Mouse (Mus musculus): ENCODE measurements around the gene Acer1. TPM values are rescaled to one million over a fixed set of nuclear protein-coding genes. Genes with fewer than 3 reads are reported as not detected.

The Acer1 gene
- total RNA-seq (2021), result under 1 TPM in 1 of 2 experiments, not detected in 1; 0.23 TPM
- polyA plus RNA-seq (2012; rRNA removed), result 0.42 and 0.51 TPM in 2 replicates
- long read RNA-seq, result 0 reads

DNA sequence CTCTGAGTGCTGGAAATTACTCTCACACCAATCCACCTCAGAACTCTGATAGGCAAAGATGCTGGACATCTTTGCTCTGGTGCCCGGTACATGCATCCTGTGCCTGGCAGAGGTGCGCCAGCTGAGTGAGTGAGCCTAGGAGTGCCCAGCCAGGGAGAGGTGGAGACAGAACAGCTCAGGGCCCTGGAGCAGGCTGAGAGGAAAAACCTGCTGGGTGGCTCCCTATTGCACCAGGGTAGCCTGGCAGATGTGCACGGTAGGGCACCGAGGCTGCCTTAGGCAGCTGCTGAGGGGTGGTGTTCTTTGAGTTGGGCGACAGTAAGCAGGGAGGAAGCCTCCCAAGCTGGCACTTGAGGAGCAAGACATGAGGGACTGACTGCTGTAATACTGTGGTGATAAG lies at the start of gene Acer1:
Acer1 (minus strand) TSS at position 114 of the 400 bp plus-strand sequence.
- no peak for DNase-seq

GRCm38 (mm10) chr17:57030931-57031660 lies 49.2 kb upstream of the Acer1 start, which contains the start of gene Khsrp:
Khsrp (minus strand) TSS chr17:57031522.
- DNase-seq, result peak; percentile 54

- peak; percentile 58 for DNase-seq
These were observed 47.8 kb upstream of the Acer1 start for GRCm38 (mm10) chr17:57029691-57030090.

DNA sequence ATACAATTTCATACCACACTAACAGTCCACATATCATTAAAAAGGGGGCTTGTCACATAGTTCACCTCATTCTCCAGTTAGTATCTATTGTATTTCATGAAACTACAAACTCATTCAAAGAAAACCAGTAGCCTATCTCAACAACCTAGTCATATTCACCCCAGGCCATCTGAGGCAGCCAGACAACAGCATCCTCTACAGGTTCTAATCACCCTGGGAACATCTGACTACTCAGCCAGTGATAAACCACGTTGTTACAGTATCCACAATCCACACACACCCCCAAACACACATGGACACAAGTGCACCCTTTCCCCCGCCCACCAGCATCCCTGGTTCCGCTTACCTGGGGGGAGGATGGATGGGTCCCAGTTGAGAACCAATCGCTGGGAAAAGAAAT lies 45.5 kb upstream of the Acer1 start:
- no peak for DNase-seq

DNA sequence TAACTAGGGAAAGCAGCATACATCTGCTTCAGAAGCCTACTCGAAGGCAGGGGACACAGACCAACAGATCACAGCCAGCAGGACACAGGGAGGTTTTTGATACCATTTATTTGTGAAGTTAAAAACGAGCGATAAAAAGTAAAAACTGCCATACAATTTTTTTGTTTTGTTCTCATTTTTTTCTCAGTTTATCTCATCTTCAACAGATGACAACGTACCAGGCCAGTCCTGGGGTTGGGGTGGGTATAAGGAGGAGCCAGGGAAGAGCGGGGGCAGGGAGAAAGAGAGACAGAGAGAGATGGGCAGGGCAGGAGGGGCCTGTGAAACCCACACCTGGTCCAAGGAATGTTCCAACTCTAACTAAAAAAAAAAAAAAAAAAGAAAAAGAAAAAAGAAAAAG lies 39.0 kb upstream of the Acer1 start:
- no peak for DNase-seq

DNA sequence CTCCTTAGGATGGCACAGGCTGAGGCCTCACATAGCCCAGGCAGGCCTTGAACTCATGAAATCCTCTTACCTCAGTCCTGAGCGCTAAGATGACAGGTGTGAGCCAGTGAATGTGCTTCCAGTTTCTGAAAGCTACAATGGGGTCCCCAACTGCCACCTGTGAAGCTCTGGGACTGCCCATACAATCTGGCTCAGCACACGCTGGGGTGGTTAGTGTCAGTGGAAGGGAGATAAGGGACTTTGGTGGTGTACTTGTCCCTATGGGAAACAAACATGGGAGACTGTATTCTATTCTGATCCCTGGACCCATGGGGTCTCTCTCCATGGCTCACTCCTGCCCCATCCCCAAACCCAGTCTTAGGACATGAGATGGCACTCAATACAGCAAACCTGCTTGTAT lies 37.8 kb upstream of the Acer1 start:
- DNase-seq, result no peak

GRCm38 (mm10) chr17:57012245-57012795 lies 30.4 kb upstream of the Acer1 start:
- DNase-seq, result no peak

DNA sequence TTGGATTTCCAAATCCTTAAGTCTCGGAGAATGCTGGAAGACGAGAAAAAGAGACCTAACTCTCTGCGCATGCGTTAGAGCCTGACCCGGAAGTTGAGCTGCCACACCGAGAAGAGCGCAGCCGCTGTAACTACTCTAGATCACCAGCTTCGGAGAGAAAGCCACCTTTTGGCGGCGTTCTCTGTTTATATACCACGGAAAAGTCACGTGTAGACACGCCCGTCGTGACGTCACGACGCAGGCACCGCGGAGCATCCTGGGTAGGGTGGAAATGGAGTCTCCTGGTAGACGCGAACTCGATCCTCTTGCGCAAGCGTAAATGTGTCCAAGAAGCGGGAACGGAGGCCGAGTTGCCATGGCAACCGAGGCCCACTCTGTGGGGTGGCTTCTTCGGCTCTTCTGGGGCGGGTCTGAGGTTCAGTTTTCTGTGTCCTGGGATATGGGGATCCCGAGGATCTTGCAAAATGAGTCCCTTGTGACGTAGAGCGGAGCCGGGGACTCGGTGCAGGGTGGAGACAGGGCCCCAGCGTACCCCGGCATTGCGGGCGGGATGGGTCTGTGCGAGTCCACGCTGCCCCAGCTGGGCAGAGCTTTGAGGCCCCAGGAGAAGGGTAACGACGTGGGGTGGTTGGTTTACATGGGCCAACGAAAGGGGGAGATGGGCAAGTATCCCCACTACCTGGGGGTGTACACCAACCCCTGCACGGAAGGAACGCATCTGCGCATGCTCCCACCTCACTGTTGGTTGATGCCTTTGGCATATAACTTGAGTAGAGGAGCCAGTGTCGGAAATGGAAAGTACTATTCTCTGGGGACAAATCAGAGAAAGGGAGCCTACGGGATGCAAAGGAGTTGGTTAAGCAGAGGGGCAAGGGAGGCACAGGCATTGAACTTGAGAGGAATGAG lies 29.6 kb upstream of the Acer1 start, which contains the start of the genes Gtf2f1 and Gm17949:
Gtf2f1 (minus strand) TSS at position 53 of the 906 bp plus-strand sequence.
Gm17949 (plus strand) TSS at position 234 of the 906 bp plus-strand sequence.
- DNase-seq, result peak; percentile 96

DNA sequence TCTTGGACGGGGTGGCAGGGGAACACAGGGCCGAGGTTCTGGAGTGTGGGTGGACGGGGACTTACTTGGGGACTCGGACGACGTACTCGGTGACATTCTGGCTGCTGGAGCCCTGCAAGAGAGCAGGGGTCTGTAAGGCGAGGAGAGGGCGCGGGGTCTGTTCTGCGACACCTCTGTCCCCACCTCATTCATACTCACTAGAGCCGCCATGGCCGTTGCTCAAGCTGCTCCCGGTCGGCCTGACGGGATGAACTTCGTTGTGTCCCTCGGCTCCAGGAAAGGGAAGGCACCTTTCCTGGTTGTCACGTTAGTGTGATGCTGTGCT lies 28.9 kb upstream of the Acer1 start:
- DNase-seq, result no peak

DNA sequence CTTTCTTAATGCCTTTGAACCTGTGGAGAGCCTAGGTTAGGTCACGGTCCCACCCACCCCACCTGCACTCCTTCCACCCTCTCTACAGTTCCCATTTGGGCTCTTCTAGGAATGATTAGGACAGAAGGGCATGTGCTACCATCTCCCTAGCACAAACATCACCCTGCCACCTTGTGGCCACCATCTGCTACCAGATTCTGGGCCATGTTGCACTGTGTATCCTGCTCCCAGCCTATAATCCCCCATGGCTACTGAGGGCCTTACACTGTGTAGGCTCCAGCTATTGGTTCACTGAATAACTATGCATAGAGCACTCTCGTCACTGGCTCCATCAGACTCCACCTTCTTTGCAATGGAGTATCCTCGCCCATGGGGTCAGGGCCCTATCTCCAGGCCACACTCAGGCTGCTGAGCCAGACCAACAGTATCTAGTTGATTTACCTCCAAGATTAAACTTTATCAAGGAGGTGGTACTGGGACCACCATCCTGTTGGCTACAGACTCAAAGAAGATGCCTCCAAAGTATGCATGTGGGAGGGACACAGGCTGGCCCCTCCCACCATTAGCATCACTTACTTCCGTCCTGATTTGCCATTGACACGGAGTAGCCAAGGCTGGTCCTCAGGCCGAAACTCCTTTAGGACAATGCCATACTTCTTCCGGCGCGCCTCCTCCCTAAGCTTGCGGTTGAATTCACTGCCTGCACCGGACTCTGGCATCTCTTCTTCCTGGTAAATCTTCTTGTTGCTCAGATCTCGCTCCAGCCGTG lies 25.4 kb upstream of the Acer1 start:
- DNase-seq, result no peak

- no peak for DNase-seq
These were observed 22.1 kb upstream of the Acer1 start for GRCm38 (mm10) chr17:57003994-57004393.

DNA sequence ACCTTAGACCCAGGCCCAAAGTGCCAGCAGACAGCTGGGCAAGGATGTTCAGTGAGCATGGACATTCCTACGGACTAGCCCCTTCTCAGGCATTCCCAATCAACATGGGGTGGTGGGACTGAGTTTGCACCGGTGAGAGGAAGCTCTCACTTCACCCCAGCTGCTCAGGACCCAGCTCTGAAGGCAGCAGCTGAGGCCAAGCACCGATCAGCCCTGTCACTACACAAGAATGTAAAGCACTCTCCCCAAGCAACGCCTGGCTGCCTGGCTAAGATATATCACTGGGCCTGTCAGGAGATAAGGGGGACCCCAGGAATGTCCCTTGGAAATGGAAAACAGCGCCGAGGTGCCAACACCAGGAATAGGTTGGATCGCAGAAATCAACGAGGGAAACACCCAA lies 19.3 kb upstream of the Acer1 start:
- no peak for DNase-seq

- DNase-seq, result peak; percentile 48
These were observed 18.2 kb upstream of the Acer1 start, which contains the start of gene Pspn for GRCm38 (mm10) chr17:56999968-57000609. Pspn (minus strand) TSS chr17:57000018.

DNA sequence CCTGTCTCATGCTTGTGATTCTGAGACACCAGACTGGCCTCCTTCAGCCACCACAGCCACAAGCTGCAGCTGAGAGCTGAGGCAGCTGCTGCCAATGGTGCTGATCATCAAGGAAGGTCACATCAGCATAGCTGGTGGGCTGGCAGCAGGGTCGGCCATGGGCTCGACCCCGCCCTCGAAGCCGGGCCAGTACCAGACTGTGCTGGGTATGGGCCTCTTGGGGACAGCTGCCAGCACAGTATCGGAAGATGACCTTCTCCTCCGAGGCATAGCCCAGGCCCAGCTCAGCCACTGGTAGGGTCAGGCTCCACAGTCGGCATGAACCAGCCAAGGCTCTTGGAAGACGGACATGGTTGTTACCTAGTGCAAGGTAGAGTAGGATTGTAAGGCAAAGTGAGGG lies 17.5 kb upstream of the Acer1 start:
- DNase-seq, result peak; percentile 77

DNA sequence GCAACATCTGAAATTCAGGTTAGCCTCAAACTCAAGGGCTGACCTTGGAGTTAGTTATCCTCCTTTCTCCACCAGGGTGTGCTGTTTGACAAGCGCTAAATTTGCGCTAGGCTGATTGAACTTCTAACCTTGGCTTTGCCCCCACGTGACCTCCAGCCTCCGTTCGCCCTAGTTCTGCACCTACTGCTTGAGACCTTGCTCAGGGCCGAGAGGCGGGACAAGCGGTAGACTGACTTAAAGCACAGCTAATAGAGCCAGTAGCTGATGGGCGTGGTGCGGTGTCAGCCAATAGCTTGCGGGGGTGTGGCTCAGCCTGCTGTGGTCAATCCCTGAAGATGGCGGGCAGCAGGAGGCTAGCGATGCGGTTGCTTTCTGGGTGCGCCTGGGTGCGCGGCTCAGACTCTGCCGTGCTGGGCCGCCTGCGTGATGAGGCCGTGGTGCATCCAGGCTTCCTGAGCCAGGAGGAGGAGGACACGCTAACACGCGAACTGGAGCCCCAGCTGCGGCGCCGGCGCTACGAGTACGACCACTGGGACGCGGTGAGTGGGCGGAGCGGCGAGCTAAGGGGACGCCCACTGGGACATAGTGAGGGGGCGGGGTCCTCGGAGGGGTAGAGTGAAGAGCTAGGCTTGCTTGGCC lies 15.2 kb upstream of the Acer1 start, which contains the start of gene Alkbh7:
Alkbh7 (plus strand) TSS at position 311 of the 639 bp plus-strand sequence.
- DNase-seq, result peak; percentile 98

- peak; percentile 66 for DNase-seq
These were observed 14.6 kb upstream of the Acer1 start for GRCm38 (mm10) chr17:56996506-56996905.

GRCm38 (mm10) chr17:56995046-56995445 lies 13.1 kb upstream of the Acer1 start:
- peak; percentile 65 for DNase-seq

DNA sequence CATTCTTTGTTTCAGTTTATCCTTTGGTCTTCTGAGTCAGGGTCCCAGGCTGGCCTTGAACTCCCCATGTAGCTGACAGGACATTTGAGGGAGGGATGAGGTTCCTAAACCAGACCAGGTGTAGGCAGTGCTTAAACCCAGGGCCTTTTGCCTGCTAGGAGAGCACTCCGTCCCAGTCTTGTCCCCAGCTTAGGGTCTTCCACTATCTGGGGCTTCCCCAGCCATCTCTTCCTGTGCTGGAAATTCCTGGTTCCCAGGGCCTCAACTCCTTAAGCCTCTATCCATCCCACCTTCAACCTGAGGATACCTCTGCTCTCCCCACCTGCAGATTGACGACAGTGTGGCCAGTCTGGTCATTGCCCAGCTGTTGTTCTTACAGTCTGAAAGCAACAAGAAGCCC lies 9.0 kb upstream of the Acer1 start:
- no peak for DNase-seq

DNA sequence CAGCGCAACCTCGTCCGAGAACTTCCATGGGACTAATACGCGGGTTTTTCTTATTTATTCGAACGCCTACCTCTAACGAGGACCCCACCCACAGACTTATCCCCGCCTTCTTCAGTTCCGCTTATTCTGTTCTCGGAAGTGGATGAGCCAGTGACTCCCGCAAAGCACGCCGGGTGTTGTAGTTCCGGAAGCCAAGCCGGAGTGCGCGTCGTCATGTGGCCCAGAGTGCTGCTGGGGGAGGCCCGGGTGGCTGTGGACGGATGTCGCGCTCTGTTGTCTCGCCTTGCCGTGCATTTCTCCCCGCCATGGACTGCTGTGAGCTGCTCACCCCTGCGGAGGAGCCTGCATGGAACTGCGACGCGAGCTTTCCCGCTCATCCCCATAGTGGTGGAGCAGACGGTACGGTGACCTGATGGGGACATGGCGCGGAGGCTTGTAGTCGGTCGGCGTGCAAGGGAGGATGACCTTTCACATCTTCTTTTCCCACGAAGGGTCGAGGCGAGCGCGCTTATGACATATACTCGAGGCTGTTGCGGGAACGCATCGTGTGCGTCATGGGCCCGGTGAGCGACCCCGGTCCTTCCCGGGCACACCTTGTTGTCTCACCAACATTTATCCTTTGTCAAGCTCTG lies 8.3 kb upstream of the Acer1 start, which contains the start of gene Clpp:
Clpp (plus strand) TSS at position 191 of the 632 bp plus-strand sequence.
- DNase-seq, result peak; percentile 97
